Mouse (Mus musculus): ENCODE results near the gene Olfr1312. TPM values are rescaled to one million over a fixed set of nuclear protein-coding genes. Genes with fewer than 3 reads are reported as not detected.
"Not testable (repeated sequence)": the region's sequence is repeated elsewhere in the genome, so short reads cannot be mapped to it uniquely, and the experiment has no call there.

The Olfr1312 gene
- polyA plus RNA-seq (2015; fragmentation: Nextera tagmentation; extraction: Ambion mirVana) = not detected in 2 replicates

GRCm38 (mm10) chr2:112050138-112050537, at the start of gene Olfr1312:
Gene Olfr1312 (minus strand): TSS chr2:112050238.
- Histone ChIP-seq H3K27ac (ENCODE audit: low read length) (no peak within 1 kb of the TSS), H3K9ac (replicated peaks; ENCODE audit: low read depth, low read length) (no peak within 1 kb of the TSS), H3K4me1 (replicated peaks; ENCODE audit: control insufficient read depth, insufficient read depth, low read length) (no peaks in the 10 kb centered on the region), H3K4me3 (replicated peaks; ENCODE audit: low read length) (no peak within 1 kb of the TSS), H3K36me3 (ENCODE audit: control insufficient read depth, insufficient read depth) (no peaks in the 10 kb centered on the region), H3K9me3 (ENCODE audit: control insufficient read depth, low read length) (no peaks in the 10 kb centered on the region), H3K4me2 (ENCODE audit: low read length) (no peak within 1 kb of the TSS), H3K27me3 (replicated peaks; ENCODE audit: control insufficient read depth, insufficient read depth, low read length) (no peaks in the 10 kb centered on the region)
- 21% methylated on average over 1 of the region's 1 CpGs for WGBS
- no peak for ATAC-seq

- Histone ChIP-seq H3K9me3 (ENCODE audit: control insufficient read depth, low read length) (no peaks in the 10 kb centered on the region), H3K36me3 (ENCODE audit: control insufficient read depth, insufficient read depth) (no peaks in the 10 kb centered on the region), H3K4me2 (ENCODE audit: low read length) (no peak within 1 kb of the TSS), H3K9ac (replicated peaks; ENCODE audit: low read depth, low read length) (no peak within 1 kb of the TSS), H3K27me3 (replicated peaks; ENCODE audit: control insufficient read depth, insufficient read depth, low read length) (no peaks in the 10 kb centered on the region), H3K27ac (ENCODE audit: low read length) (no peak within 1 kb of the TSS), H3K4me3 (replicated peaks; ENCODE audit: low read length) (no peak within 1 kb of the TSS), H3K4me1 (replicated peaks; ENCODE audit: control insufficient read depth, insufficient read depth, low read length) (no peaks in the 10 kb centered on the region)
- no peak for ATAC-seq
These were observed 46.6 kb upstream of the Olfr1312 start, which contains the start of gene Olfr1314 for GRCm38 (mm10) chr2:112096681-112097080. Gene Olfr1314 (minus strand): TSS chr2:112096781.

GRCm38 (mm10) chr2:112077743-112078142, 27.7 kb upstream of the Olfr1312 start, which contains the start of gene Olfr1313:
Gene Olfr1313 (minus strand): TSS chr2:112077843.
- no peak for ATAC-seq
- H3K27ac ChIP-seq (ENCODE audit: low read length) = no peak within 1 kb of the TSS

GRCm38 (mm10) chr2:112026971-112027370, 23.1 kb downstream of the Olfr1312 start:
- not testable (repeated sequence) for ATAC-seq; H3K4me1 ChIP-seq (replicated peaks; ENCODE audit: control insufficient read depth, insufficient read depth, low read length); H3K27me3 ChIP-seq (replicated peaks; ENCODE audit: control insufficient read depth, insufficient read depth, low read length); H3K9me3 ChIP-seq (ENCODE audit: control insufficient read depth, low read length); H3K4me2 ChIP-seq (ENCODE audit: low read length); H3K4me3 ChIP-seq (replicated peaks; ENCODE audit: low read length); H3K36me3 ChIP-seq (ENCODE audit: control insufficient read depth, insufficient read depth); H3K9ac ChIP-seq (replicated peaks; ENCODE audit: low read depth, low read length); H3K27ac ChIP-seq (ENCODE audit: low read length)
- 53% methylated on average over 6 of the region's 6 CpGs for WGBS

More at GRCm38 (mm10) chr2:112077743-112078142, 27.7 kb upstream of the Olfr1312 start, which contains the start of gene Olfr1313:
- H3K36me3 ChIP-seq (ENCODE audit: control insufficient read depth, insufficient read depth) = no peaks in the 10 kb centered on the region
- no peak within 1 kb of the TSS for H3K9ac ChIP-seq (replicated peaks; ENCODE audit: low read depth, low read length)
- no peaks in the 10 kb centered on the region for H3K27me3 ChIP-seq (replicated peaks; ENCODE audit: control insufficient read depth, insufficient read depth, low read length)
- H3K4me3 ChIP-seq (replicated peaks; ENCODE audit: low read length) = no peak within 1 kb of the TSS
- no peak within 1 kb of the TSS for H3K4me2 ChIP-seq (ENCODE audit: low read length)
- H3K9me3 ChIP-seq (ENCODE audit: control insufficient read depth, low read length) = no peaks in the 10 kb centered on the region
- no peaks in the 10 kb centered on the region for H3K4me1 ChIP-seq (replicated peaks; ENCODE audit: control insufficient read depth, insufficient read depth, low read length)

GRCm38 (mm10) chr2:112024312-112024711, 25.7 kb downstream of the Olfr1312 start, which contains the start of gene Olfr1311:
Gene Olfr1311 (minus strand): TSS chr2:112024412.
- Histone ChIP-seq H3K4me1 (replicated peaks; ENCODE audit: control insufficient read depth, insufficient read depth, low read length) (no peaks in the 10 kb centered on the region), H3K4me2 (ENCODE audit: low read length) (no peak within 1 kb of the TSS), H3K27me3 (replicated peaks; ENCODE audit: control insufficient read depth, insufficient read depth, low read length) (no peaks in the 10 kb centered on the region), H3K4me3 (replicated peaks; ENCODE audit: low read length) (no peak within 1 kb of the TSS), H3K9ac (replicated peaks; ENCODE audit: low read depth, low read length) (no peak within 1 kb of the TSS), H3K27ac (ENCODE audit: low read length) (no peak within 1 kb of the TSS), H3K9me3 (ENCODE audit: control insufficient read depth, low read length) (no peaks in the 10 kb centered on the region), H3K36me3 (ENCODE audit: control insufficient read depth, insufficient read depth) (no peaks in the 10 kb centered on the region)
- 91% methylated on average over 2 of the region's 2 CpGs for WGBS
- ATAC-seq = no peak

GRCm38 (mm10) chr2:112014900-112015299, 35.1 kb downstream of the Olfr1312 start:
- WGBS = 83% methylated on average over 3 of the region's 3 CpGs
- Histone ChIP-seq H3K4me1 (replicated peaks; ENCODE audit: control insufficient read depth, insufficient read depth, low read length) (no peaks in the 10 kb centered on the region), H3K27ac (ENCODE audit: low read length) (no peak overlapping the region), H3K27me3 (replicated peaks; ENCODE audit: control insufficient read depth, insufficient read depth, low read length) (no peaks in the 10 kb centered on the region), H3K9ac (replicated peaks; ENCODE audit: low read depth, low read length) (no peak overlapping the region), H3K4me3 (replicated peaks; ENCODE audit: low read length) (no peak overlapping the region), H3K9me3 (ENCODE audit: control insufficient read depth, low read length) (no peaks in the 10 kb centered on the region), H3K36me3 (ENCODE audit: control insufficient read depth, insufficient read depth) (no peaks in the 10 kb centered on the region), H3K4me2 (ENCODE audit: low read length) (no peak overlapping the region)
- ATAC-seq = no peak

- Histone ChIP-seq H3K4me2 (ENCODE audit: low read length) (no peak within 1 kb of the TSS), H3K27me3 (replicated peaks; ENCODE audit: control insufficient read depth, insufficient read depth, low read length) (no peaks in the 10 kb centered on the region), H3K4me3 (replicated peaks; ENCODE audit: low read length) (no peak within 1 kb of the TSS), H3K4me1 (replicated peaks; ENCODE audit: control insufficient read depth, insufficient read depth, low read length) (no peaks in the 10 kb centered on the region), H3K27ac (ENCODE audit: low read length) (no peak within 1 kb of the TSS), H3K9ac (replicated peaks; ENCODE audit: low read depth, low read length) (no peak within 1 kb of the TSS), H3K9me3 (ENCODE audit: control insufficient read depth, low read length) (no peaks in the 10 kb centered on the region), H3K36me3 (ENCODE audit: control insufficient read depth, insufficient read depth) (no peaks in the 10 kb centered on the region)
- ATAC-seq = no peak
These were observed 37.4 kb downstream of the Olfr1312 start, which contains the start of gene Olfr1310 for GRCm38 (mm10) chr2:112012608-112013007. Gene Olfr1310 (minus strand): TSS chr2:112012708.

GRCm38 (mm10) chr2:111990181-111990580, 59.9 kb downstream of the Olfr1312 start, which contains the start of gene Olfr1309:
Gene Olfr1309 (minus strand): TSS chr2:111990281.
- H3K9ac ChIP-seq (replicated peaks; ENCODE audit: low read depth, low read length) = no peak within 1 kb of the TSS
- no peaks in the 10 kb centered on the region for H3K27me3 ChIP-seq (replicated peaks; ENCODE audit: control insufficient read depth, insufficient read depth, low read length)
- no peaks in the 10 kb centered on the region for H3K9me3 ChIP-seq (ENCODE audit: control insufficient read depth, low read length)
- no peaks in the 10 kb centered on the region for H3K36me3 ChIP-seq (ENCODE audit: control insufficient read depth, insufficient read depth)
- H3K4me1 ChIP-seq (replicated peaks; ENCODE audit: control insufficient read depth, insufficient read depth, low read length) = no peaks in the 10 kb centered on the region
- H3K4me3 ChIP-seq (replicated peaks; ENCODE audit: low read length) = no peak within 1 kb of the TSS
- no peak within 1 kb of the TSS for H3K27ac ChIP-seq (ENCODE audit: low read length)
- H3K4me2 ChIP-seq (ENCODE audit: low read length) = no peak within 1 kb of the TSS
- ATAC-seq = no peak
- WGBS = 68% methylated on average over 1 of the region's 1 CpGs
